Mouse (Mus musculus) G1E (cell line): ENCODE measurements around the gene Ugt1a10. TPM values are rescaled to one million over a fixed set of nuclear protein-coding genes. Genes with fewer than 3 reads are reported as not detected.
A peak's percentile ranks its signal among the peaks of the same experiment; 100 is the strongest.
"Not testable (repeated sequence)": the region's sequence is repeated elsewhere in the genome, so short reads cannot be mapped to it uniquely, and the experiment has no call there.

Source experiments
- ATAC-seq: 2 replicates; pipeline ENCODE4 v1.8.0; 2016; ENCODE audit warnings: mild to moderate bottlenecking; ENCODE audit not compliant: insufficient number of reproducible peaks, poor library complexity, low FRiP score, severe bottlenecking; ENCODE audit errors: extremely low read depth
- DNase-seq: peaks from one replicate; pipeline ENCODE4 v3.0.0; 2012; ENCODE audit warnings: low spot score
- H3K27me3 ChIP-seq: 2 replicates; pipeline ENCODE4 v1.6.1; 2012; ENCODE audit warnings: mild to moderate bottlenecking, low read length, inconsistent platforms; ENCODE audit not compliant: insufficient read depth
- H3K36me3 ChIP-seq: replicated peaks from 2 replicates; pipeline ENCODE3; 2012; ENCODE audit warnings: mild to moderate bottlenecking, inconsistent platforms
- H3K4me1 ChIP-seq: 2 replicates; pipeline ENCODE4 v1.6.1; 2012; ENCODE audit warnings: low read depth, low read length, inconsistent platforms, mixed read lengths; ENCODE audit not compliant: insufficient read depth
- H3K4me3 ChIP-seq: 2 replicates; pipeline ENCODE4 v1.5.1; 2012; ENCODE audit warnings: low read depth, mild to moderate bottlenecking, inconsistent platforms, low read length, moderate library complexity, mixed read lengths
- H3K9me3 ChIP-seq: replicated peaks from 2 replicates; pipeline ENCODE4 v1.6.1; 2012; ENCODE audit warnings: inconsistent platforms
- CTCF ChIP-seq: IDR thresholded peaks from 2 replicates; pipeline ENCODE4 v1.5.1; 2012; ENCODE audit warnings: low read depth, low read length, inconsistent platforms, mixed read lengths
- GATA1 ChIP-seq: IDR thresholded peaks from 2 replicates; pipeline ENCODE4 v1.6.1; 2012; ENCODE audit warnings: borderline replicate concordance, low read length, inconsistent platforms, mixed read lengths
- GATA2 ChIP-seq: IDR thresholded peaks from 2 replicates; pipeline ENCODE4 v1.6.1; 2012; ENCODE audit warnings: low read depth, low read length, inconsistent platforms, borderline replicate concordance
- POLR2AphosphoS5 ChIP-seq: IDR thresholded peaks from 2 replicates; pipeline ENCODE4 v1.6.1; 2012; ENCODE audit warnings: low read depth, low read length, inconsistent platforms; ENCODE audit not compliant: insufficient replicate concordance
- TAL1 ChIP-seq: conservative IDR thresholded peaks from 2 replicates; pipeline ENCODE4 v1.6.1; 2012; ENCODE audit warnings: low read depth, low read length, inconsistent platforms, mixed read lengths
- polyA plus RNA-seq: library from polyadenylated mRNA; stranded (reverse); fragments of >175 nt; gene quantifications from 2 replicates; pipeline ENCODE4 v1.2.3, GENCODE M21; 2012
- total RNA-seq, 2 experiments: library from RNA; stranded (forward) in 1 of 2; stranded (reverse) in 1 of 2; fragments of 200-1000 nt in 1 of 2; fragments of >200 nt in 1 of 2; fragmentation: Nextera tagmentation in 1 of 2; gene quantifications; 2 replicates each; pipeline ENCODE4 v1.2.3; 2014 to 2017

Gene Ugt1a10
- total and polyA plus RNA-seq, 3 experiments: 0.05 TPM; not detected in 2

- H3K36me3 ChIP-seq: no peaks in the 10 kb centered on the region
- ATAC-seq (no peak), DNase-seq (no peak)
- peaks cover 10% of the 10 kb centered on the region; the same call in 1 of the 2 replicates for H3K27me3 ChIP-seq
- no peaks in the 10 kb centered on the region for H3K9me3 ChIP-seq
- TF ChIP-seq TAL1 (no peak), CTCF (no peak), GATA2 (no peak), GATA1 (no peak), POLR2AphosphoS5 (no peak)
- no peak overlapping the region for H3K4me3 ChIP-seq
- H3K4me1 ChIP-seq: peaks cover 58% of the 10 kb centered on the region
These were observed 49.7 kb downstream of the Ugt1a10 start for GRCm38 (mm10) chr1:88104667-88105430.

GRCm38 (mm10) chr1:88105656-88106055 lies 50.5 kb downstream of the Ugt1a10 start:
- no peak overlapping the region for H3K4me3 ChIP-seq
- H3K27me3 ChIP-seq: peaks cover 6% of the 10 kb centered on the region; the same call in 1 of the 2 replicates
- no peaks in the 10 kb centered on the region for H3K36me3 ChIP-seq
- DNase-seq (no peak), ATAC-seq (no peak)
- TF ChIP-seq CTCF: no peak
- no peak for TF ChIP-seq TAL1
- TF ChIP-seq GATA2: no peak
- TF ChIP-seq POLR2AphosphoS5: no peak
- no peak for TF ChIP-seq GATA1
- H3K9me3 ChIP-seq: no peaks in the 10 kb centered on the region
- peaks cover 59% of the 10 kb centered on the region for H3K4me1 ChIP-seq

- not testable (repeated sequence) for H3K27me3 ChIP-seq, H3K9me3 ChIP-seq, H3K4me3 ChIP-seq, DNase-seq, H3K36me3 ChIP-seq
- H3K4me1 ChIP-seq: peaks cover 34% of the 10 kb centered on the region
- peak; percentile 92 for ATAC-seq
These were observed 53.9 kb downstream of the Ugt1a10 start for GRCm38 (mm10) chr1:88109027-88109557.

GRCm38 (mm10) chr1:88109604-88110003 lies 54.4 kb downstream of the Ugt1a10 start:
- not testable (repeated sequence) for DNase-seq, H3K27me3 ChIP-seq, ATAC-seq, H3K36me3 ChIP-seq, H3K9me3 ChIP-seq, H3K4me3 ChIP-seq
- peaks cover 29% of the 10 kb centered on the region for H3K4me1 ChIP-seq

GRCm38 (mm10) chr1:88112769-88113168 lies 57.6 kb downstream of the Ugt1a10 start:
- ATAC-seq, H3K4me3 ChIP-seq, H3K36me3 ChIP-seq, DNase-seq, H3K9me3 ChIP-seq, H3K4me1 ChIP-seq, H3K27me3 ChIP-seq: not testable (repeated sequence)

- not testable (repeated sequence) for H3K4me3 ChIP-seq, H3K9me3 ChIP-seq, H3K4me1 ChIP-seq, H3K27me3 ChIP-seq, H3K36me3 ChIP-seq, DNase-seq
- peak; percentile 80 for ATAC-seq
These were observed 65.4 kb downstream of the Ugt1a10 start for GRCm38 (mm10) chr1:88120550-88120949.

- not testable (repeated sequence) for H3K4me1 ChIP-seq, H3K9me3 ChIP-seq, ATAC-seq, H3K36me3 ChIP-seq, DNase-seq, H3K27me3 ChIP-seq, H3K4me3 ChIP-seq
These were observed 66.3 kb downstream of the Ugt1a10 start for GRCm38 (mm10) chr1:88121521-88121920.

GRCm38 (mm10) chr1:88125827-88126360 lies 70.7 kb downstream of the Ugt1a10 start:
- peaks cover 14% of the 10 kb centered on the region for H3K27me3 ChIP-seq
- H3K9me3 ChIP-seq, DNase-seq, H3K36me3 ChIP-seq, H3K4me1 ChIP-seq, H3K4me3 ChIP-seq, ATAC-seq: not testable (repeated sequence)

- H3K36me3 ChIP-seq, DNase-seq, H3K9me3 ChIP-seq, ATAC-seq, H3K4me3 ChIP-seq: not testable (repeated sequence)
- Histone ChIP-seq H3K27me3 (peaks cover 15% of the 10 kb centered on the region), H3K4me1 (peaks cover 16% of the 10 kb centered on the region)
These were observed 73.9 kb downstream of the Ugt1a10 start for GRCm38 (mm10) chr1:88129091-88129490.

- H3K4me3 ChIP-seq, DNase-seq, H3K9me3 ChIP-seq, ATAC-seq, H3K36me3 ChIP-seq: not testable (repeated sequence)
- Histone ChIP-seq H3K27me3 (peaks cover 13% of the 10 kb centered on the region), H3K4me1 (peaks cover 21% of the 10 kb centered on the region)
These were observed 75.0 kb downstream of the Ugt1a10 start for GRCm38 (mm10) chr1:88130223-88130622.
